Mouse (Mus musculus) gonadal fat pad, adult 2 months (tissue): ENCODE measurements around the gene Rab8a. TPM values are rescaled to one million over a fixed set of nuclear protein-coding genes. Genes with fewer than 3 reads are reported as not detected.
"Not testable (repeated sequence)": the region's sequence is repeated elsewhere in the genome, so short reads cannot be mapped to it uniquely, and the experiment has no call there.

Experiments
- DNase-seq: peaks from one replicate; pipeline ENCODE4 v3.0.0-alpha.2; 2012; ENCODE audit warnings: low read depth
- polyA plus RNA-seq: library from polyadenylated mRNA; depleted of rRNA; stranded (reverse); fragments of >200 nt; gene quantifications from 2 replicates; pipeline ENCODE4 v1.2.3, GENCODE M21; 2012; rRNA removed

Gene Rab8a
- 51.7 and 73.6 TPM in 2 replicates for polyA plus RNA-seq

GRCm38 (mm10) chr8:72160707-72161697 lies at the start of gene Rab8a:
Gene Rab8a, plus strand, starts transcription at chr8:72161200.
- peak; percentile 93 for DNase-seq

- no peak for DNase-seq
Observed at GRCm38 (mm10) chr8:72112486-72112885, 48.5 kb upstream of the Rab8a start.

- no peak for DNase-seq
Observed at GRCm38 (mm10) chr8:72115202-72115601, 45.8 kb upstream of the Rab8a start.

- no peak for DNase-seq
Observed at GRCm38 (mm10) chr8:72118616-72119015, 42.4 kb upstream of the Rab8a start.

GRCm38 (mm10) chr8:72121486-72121885 lies 39.5 kb upstream of the Rab8a start:
- DNase-seq: not testable (repeated sequence)

GRCm38 (mm10) chr8:72121997-72122396 lies 39.0 kb upstream of the Rab8a start:
- DNase-seq: no peak

- no peak for DNase-seq
Observed at GRCm38 (mm10) chr8:72127834-72128233, 33.2 kb upstream of the Rab8a start.

- DNase-seq: no peak
Observed at GRCm38 (mm10) chr8:72131251-72131650, 29.7 kb upstream of the Rab8a start.

GRCm38 (mm10) chr8:72131901-72132300 lies 29.1 kb upstream of the Rab8a start:
- DNase-seq: no peak

GRCm38 (mm10) chr8:72132417-72132816 lies 28.6 kb upstream of the Rab8a start:
- no peak for DNase-seq

GRCm38 (mm10) chr8:72132891-72133290 lies 28.1 kb upstream of the Rab8a start:
- DNase-seq: no peak

GRCm38 (mm10) chr8:72133507-72133906 lies 27.5 kb upstream of the Rab8a start:
- no peak for DNase-seq

- no peak for DNase-seq
Observed at GRCm38 (mm10) chr8:72134756-72135445, 26.1 kb upstream of the Rab8a start, which contains the start of gene Tpm4. Gene Tpm4, plus strand, starts transcription at chr8:72134975.

- DNase-seq: no peak
Observed at GRCm38 (mm10) chr8:72135446-72136301, 25.3 kb upstream of the Rab8a start.

- DNase-seq: no peak
Observed at GRCm38 (mm10) chr8:72136302-72136978, 24.6 kb upstream of the Rab8a start.

- no peak for DNase-seq
Observed at GRCm38 (mm10) chr8:72137431-72137830, 23.6 kb upstream of the Rab8a start.

- DNase-seq: no peak
Observed at GRCm38 (mm10) chr8:72138456-72138855, 22.5 kb upstream of the Rab8a start.

- no peak for DNase-seq
Observed at GRCm38 (mm10) chr8:72143256-72143824, 17.7 kb upstream of the Rab8a start.

- DNase-seq: no peak
Observed at GRCm38 (mm10) chr8:72144345-72144975, 16.5 kb upstream of the Rab8a start.

- DNase-seq: no peak
Observed at GRCm38 (mm10) chr8:72145511-72145910, 15.5 kb upstream of the Rab8a start.
